ENCODE assay signal across 10 mouse cellular contexts in genomic region chr11:100656458-100656857, GRCm38 (mm10). TPM values are rescaled to one million over a fixed set of nuclear protein-coding genes. Genes with fewer than 3 reads are reported as not detected.
DNase-seq lines count a peak whose midpoint lies in the region; ATAC-seq lines count a peak whose summit lies in the region.
"Had no signal": no experiment of that assay in that cellular context is flagged by ENCODE, and none has a peak within 500 bp of the region (broad histone marks: within the 10 kb centered on the region; RNA-seq: fewer than 3 reads in every experiment).

No protein-coding gene starts in this region.

- H3K27ac ChIP-seq in heart, embryonic 16.5 days (ENCODE audit: low read length): no peak overlapping the region
- H3K27ac ChIP-seq in midbrain, embryonic 10.5 days (replicated peaks): no peak overlapping the region; the same call in 1 of the 2 replicates
- no peak overlapping the region for H3K27ac ChIP-seq in midbrain, embryonic 15.5 days
- H3K27ac ChIP-seq in embryonic facial prominence, embryonic 13.5 days: no peak overlapping the region

- 10% methylated on average over 6 of the region's 6 CpGs for WGBS in heart, embryonic 16.5 days
- 11% methylated on average over 6 of the region's 6 CpGs for WGBS in midbrain, embryonic 10.5 days
- WGBS in midbrain, embryonic 15.5 days: 14% methylated on average over 6 of the region's 6 CpGs
- 5% methylated on average over 6 of the region's 6 CpGs for WGBS in embryonic facial prominence, embryonic 13.5 days

- no peaks in the 10 kb centered on the region for H3K9me3 ChIP-seq in heart, embryonic 16.5 days (replicated peaks; ENCODE audit: control insufficient read depth, low read length)
- no peaks in the 10 kb centered on the region for H3K9me3 ChIP-seq in midbrain, embryonic 10.5 days (replicated peaks)
- H3K9me3 ChIP-seq in midbrain, embryonic 15.5 days: no peaks in the 10 kb centered on the region
- no peaks in the 10 kb centered on the region for H3K9me3 ChIP-seq in embryonic facial prominence, embryonic 13.5 days

- peaks cover 10% of the 10 kb centered on the region for H3K27me3 ChIP-seq in heart, embryonic 16.5 days (ENCODE audit: control insufficient read depth, insufficient read depth, low read length)
- peaks cover 12% of the 10 kb centered on the region for H3K27me3 ChIP-seq in midbrain, embryonic 10.5 days (ENCODE audit: low read depth, poor library complexity, severe bottlenecking)
- H3K27me3 ChIP-seq in midbrain, embryonic 15.5 days (replicated peaks): no peaks in the 10 kb centered on the region; the same call in 1 of the 2 replicates
- peaks cover 7% of the 10 kb centered on the region for H3K27me3 ChIP-seq in embryonic facial prominence, embryonic 13.5 days

- no peaks in the 10 kb centered on the region for H3K36me3 ChIP-seq in heart, embryonic 16.5 days (ENCODE audit: control insufficient read depth, insufficient read depth)
- no peaks in the 10 kb centered on the region for H3K36me3 ChIP-seq in midbrain, embryonic 10.5 days
- no peaks in the 10 kb centered on the region for H3K36me3 ChIP-seq in midbrain, embryonic 15.5 days (replicated peaks)
- no peaks in the 10 kb centered on the region for H3K36me3 ChIP-seq in embryonic facial prominence, embryonic 13.5 days

- H3K4me3 ChIP-seq in heart, embryonic 16.5 days (ENCODE audit: low read length): no peak overlapping the region
- H3K4me3 ChIP-seq in midbrain, embryonic 10.5 days: no peak overlapping the region
- H3K4me3 ChIP-seq in midbrain, embryonic 15.5 days: no peak overlapping the region
- no peak overlapping the region for H3K4me3 ChIP-seq in embryonic facial prominence, embryonic 13.5 days

- 0 out of 2 replicates have a peak overlapping the region, but pooled peaks have one; percentile 7 for H3K9ac ChIP-seq in heart, embryonic 16.5 days (ENCODE audit: low read length)
- H3K9ac ChIP-seq in midbrain, embryonic 15.5 days: no peak overlapping the region
- no peak overlapping the region for H3K9ac ChIP-seq in embryonic facial prominence, embryonic 13.5 days

- H3K4me2 ChIP-seq in heart, embryonic 16.5 days (ENCODE audit: low read depth, low read length): peak overlapping the region; percentile 19; the same call in 1 of the 2 replicates
- H3K4me2 ChIP-seq in midbrain, embryonic 15.5 days: no peak overlapping the region
- H3K4me2 ChIP-seq in embryonic facial prominence, embryonic 13.5 days: peak overlapping the region; percentile 17; the same call in 1 of the 2 replicates

- no peak for ATAC-seq in heart, embryonic 16.5 days (replicated peaks; ENCODE audit: extremely low read depth, insufficient read depth, low FRiP score)
- no peak for ATAC-seq in midbrain, embryonic 15.5 days (replicated peaks)
- no peak for ATAC-seq in embryonic facial prominence, embryonic 13.5 days (ENCODE audit: insufficient number of reproducible peaks, insufficient read depth, low FRiP score, low TSS enrichment, low read depth)

- DNase-seq in heart, adult 8-10 months (ENCODE audit: low spot score): no peak
- peak; percentile 29 for DNase-seq in midbrain, embryonic 10.5 days (ENCODE audit: low spot score)
- peak; percentile 97 for DNase-seq in retina, postnatal 1 day
- DNase-seq in layer of hippocampus, adult 8-10 months (ENCODE audit: low spot score in 2 of 2): no peak
- no peak for DNase-seq in right cerebral cortex, adult 18-20 months
- DNase-seq: right cerebral cortex, postnatal 14 days had no signal

- peaks cover 3% of the 10 kb centered on the region; the same call in 1 of the 2 replicates for H3K4me1 ChIP-seq in heart, embryonic 16.5 days (ENCODE audit: control insufficient read depth, insufficient read depth, low read length)
- H3K4me1 ChIP-seq in midbrain, embryonic 10.5 days: peaks cover 13% of the 10 kb centered on the region
- H3K4me1 ChIP-seq in midbrain, embryonic 15.5 days: peaks cover 6% of the 10 kb centered on the region; the same call in 1 of the 2 replicates
- peaks cover 21% of the 10 kb centered on the region for H3K4me1 ChIP-seq in embryonic facial prominence, embryonic 13.5 days

RNA-seq across cellular contexts. Expression of gene Zfp385c, which starts 35.8 kb away (rescaled TPM):
- 0.26 and 0.60 TPM in 2 replicates for polyA plus RNA-seq in heart, embryonic 16.5 days (2015; fragmentation: Nextera tagmentation; extraction: Ambion mirVana)
- under 1 TPM; 0.09 to 0.53 (median 0.28) TPM for total RNA-seq in heart, adult 8-10 months (2022)
- polyA plus RNA-seq in midbrain, embryonic 10.5 days (2016; fragmentation: Nextera tagmentation; extraction: Ambion mirVana): 0.20 and 0.87 TPM in 2 replicates
- polyA plus RNA-seq in midbrain, embryonic 15.5 days (2015; fragmentation: Nextera tagmentation; extraction: Ambion mirVana): 0.70 and 0.99 TPM in 2 replicates
- 1.7 and 2.3 TPM in 2 replicates for polyA plus RNA-seq in embryonic facial prominence, embryonic 13.5 days (2015; fragmentation: Nextera tagmentation; extraction: Ambion mirVana)
- under 1 TPM in 3 of 4 experiments, not detected in 1; 0.16 to 0.41 (median 0.18) TPM for total RNA-seq in layer of hippocampus, adult 8-10 months (2022)
- total RNA-seq: megakaryocyte-erythroid progenitor cell, adult 5-6 weeks had no signal

RNA-seq across cellular contexts. Expression of gene Dnajc7, which starts 36.5 kb away (rescaled TPM):
- 219 and 228 TPM in 2 replicates for polyA plus RNA-seq in heart, embryonic 16.5 days (2015; fragmentation: Nextera tagmentation; extraction: Ambion mirVana)
- total RNA-seq in heart, adult 8-10 months (2022): 100 to 1,000 TPM in 3 of 4 experiments, 10 to 100 TPM in 1; 89.7 to 121 (median 109) TPM
- polyA plus RNA-seq in midbrain, embryonic 10.5 days (2016; fragmentation: Nextera tagmentation; extraction: Ambion mirVana): 268 and 304 TPM in 2 replicates
- 298 and 326 TPM in 2 replicates for polyA plus RNA-seq in midbrain, embryonic 15.5 days (2015; fragmentation: Nextera tagmentation; extraction: Ambion mirVana)
- polyA plus RNA-seq in embryonic facial prominence, embryonic 13.5 days (2015; fragmentation: Nextera tagmentation; extraction: Ambion mirVana): 277 and 293 TPM in 2 replicates
- 100 to 1,000 TPM; 255 to 304 (median 273) TPM for total RNA-seq in layer of hippocampus, adult 8-10 months (2022)

RNA-seq across cellular contexts. Expression of gene Nkiras2, which starts 37.4 kb away (rescaled TPM):
- polyA plus RNA-seq in heart, embryonic 16.5 days (2015; fragmentation: Nextera tagmentation; extraction: Ambion mirVana): 78.8 and 81.5 TPM in 2 replicates
- total RNA-seq in heart, adult 8-10 months (2022): 10 to 100 TPM; 49.3 to 59.3 (median 55.2) TPM
- 101 and 112 TPM in 2 replicates for polyA plus RNA-seq in midbrain, embryonic 10.5 days (2016; fragmentation: Nextera tagmentation; extraction: Ambion mirVana)
- 111 and 115 TPM in 2 replicates for polyA plus RNA-seq in midbrain, embryonic 15.5 days (2015; fragmentation: Nextera tagmentation; extraction: Ambion mirVana)
- 78.9 and 79.0 TPM in 2 replicates for polyA plus RNA-seq in embryonic facial prominence, embryonic 13.5 days (2015; fragmentation: Nextera tagmentation; extraction: Ambion mirVana)
- 10 to 100 TPM; 11.7 to 13.4 (median 12.1) TPM for total RNA-seq in layer of hippocampus, adult 8-10 months (2022)

RNA-seq across cellular contexts. Expression of gene Dhx58, which starts 47.6 kb away (rescaled TPM):
- 1.5 and 2.6 TPM in 2 replicates for polyA plus RNA-seq in heart, embryonic 16.5 days (2015; fragmentation: Nextera tagmentation; extraction: Ambion mirVana)
- total RNA-seq in heart, adult 8-10 months (2022): 1 to 10 TPM in 1 of 4 experiments, under 1 TPM in 3; 0.38 to 1.1 (median 0.78) TPM
- polyA plus RNA-seq in midbrain, embryonic 10.5 days (2016; fragmentation: Nextera tagmentation; extraction: Ambion mirVana): 2.0 and 3.5 TPM in 2 replicates
- polyA plus RNA-seq in midbrain, embryonic 15.5 days (2015; fragmentation: Nextera tagmentation; extraction: Ambion mirVana): 3.5 TPM in 2 replicates
- 3.4 and 5.2 TPM in 2 replicates for polyA plus RNA-seq in embryonic facial prominence, embryonic 13.5 days (2015; fragmentation: Nextera tagmentation; extraction: Ambion mirVana)
- total RNA-seq in layer of hippocampus, adult 8-10 months (2022): 1 to 10 TPM; 2.7 to 5.3 (median 3.4) TPM

RNA-seq across cellular contexts. Expression of gene Kat2a, which starts 55.8 kb away (rescaled TPM):
- polyA plus RNA-seq in heart, embryonic 16.5 days (2015; fragmentation: Nextera tagmentation; extraction: Ambion mirVana): 30.5 and 31.7 TPM in 2 replicates
- total RNA-seq in heart, adult 8-10 months (2022): 10 to 100 TPM; 12.3 to 14.0 (median 13.1) TPM
- 66.6 and 72.2 TPM in 2 replicates for polyA plus RNA-seq in midbrain, embryonic 10.5 days (2016; fragmentation: Nextera tagmentation; extraction: Ambion mirVana)
- 67.2 and 70.2 TPM in 2 replicates for polyA plus RNA-seq in midbrain, embryonic 15.5 days (2015; fragmentation: Nextera tagmentation; extraction: Ambion mirVana)
- 54.9 and 61.0 TPM in 2 replicates for polyA plus RNA-seq in embryonic facial prominence, embryonic 13.5 days (2015; fragmentation: Nextera tagmentation; extraction: Ambion mirVana)
- total RNA-seq in layer of hippocampus, adult 8-10 months (2022): 10 to 100 TPM; 50.9 to 62.0 (median 58.0) TPM

Comparison
In these comparisons a context has a peak if more than half of its experiments do, and no peak if none do; other contexts are left out.
1. DNase-seq: peak in midbrain, embryonic 10.5 days (single experiment) and retina, postnatal 1 day (single experiment); none in heart, adult 8-10 months (single experiment), layer of hippocampus, adult 8-10 months (0 of 2) and right cerebral cortex, adult 18-20 months (single experiment).